Mouse (Mus musculus): ENCODE data around the gene Catspere2.
"Not testable (repeated sequence)": the region's sequence is repeated elsewhere in the genome, so short reads cannot be mapped to it uniquely, and the experiment has no call there.

Gene Catspere2

GRCm38 (mm10) chr1:177983024-177983450 lies at the start of gene Catspere2:
Gene Catspere2 (plus strand): TSS chr1:177983423.
- peak; percentile 97 for DNase-seq (ENCODE audit: low spot score)

GRCm38 (mm10) chr1:177940422-177940977 lies 42.7 kb upstream of the Catspere2 start:
- DNase-seq (ENCODE audit: low spot score): not testable (repeated sequence)

GRCm38 (mm10) chr1:177981276-177981675 lies 1.9 kb upstream of the Catspere2 start:
- no peak for DNase-seq (ENCODE audit: low spot score)

GRCm38 (mm10) chr1:177983582-177983981 lies 359 bp downstream of the Catspere2 start:
- DNase-seq (ENCODE audit: low spot score): not testable (repeated sequence)

- DNase-seq (ENCODE audit: low spot score): no peak
Observed at GRCm38 (mm10) chr1:177984206-177984605, 983 bp downstream of the Catspere2 start.

GRCm38 (mm10) chr1:177987476-177987875 lies 4.3 kb downstream of the Catspere2 start:
- DNase-seq (ENCODE audit: low spot score): not testable (repeated sequence)

GRCm38 (mm10) chr1:178072798-178073197 lies 89.6 kb downstream of the Catspere2 start:
- DNase-seq (ENCODE audit: low spot score): not testable (repeated sequence)

- DNase-seq (ENCODE audit: low spot score): not testable (repeated sequence)
Observed at GRCm38 (mm10) chr1:178097865-178098264, 114.6 kb downstream of the Catspere2 start.

GRCm38 (mm10) chr1:178108514-178108913 lies 125.3 kb downstream of the Catspere2 start:
- DNase-seq (ENCODE audit: low spot score): not testable (repeated sequence)

GRCm38 (mm10) chr1:178122236-178122635 lies 139.0 kb downstream of the Catspere2 start:
- DNase-seq (ENCODE audit: low spot score): not testable (repeated sequence)

- DNase-seq (ENCODE audit: low spot score): no peak
Observed at GRCm38 (mm10) chr1:178134288-178134687, 151.1 kb downstream of the Catspere2 start.

- peak; percentile 22 for DNase-seq (ENCODE audit: low spot score)
Observed at GRCm38 (mm10) chr1:178146513-178146912, 163.3 kb downstream of the Catspere2 start.

- not testable (repeated sequence) for DNase-seq (ENCODE audit: low spot score)
Observed at GRCm38 (mm10) chr1:178146915-178147314, 163.7 kb downstream of the Catspere2 start.

GRCm38 (mm10) chr1:178182251-178182650 lies 199.0 kb downstream of the Catspere2 start:
- DNase-seq (ENCODE audit: low spot score): no peak

- no peak for DNase-seq (ENCODE audit: low spot score)
Observed at GRCm38 (mm10) chr1:178185591-178185990, 202.4 kb downstream of the Catspere2 start.

- DNase-seq (ENCODE audit: low spot score): peak; percentile 83
Observed at GRCm38 (mm10) chr1:178187216-178187791, 204.1 kb downstream of the Catspere2 start, which contains the start of gene Desi2. Gene Desi2 (plus strand): TSS chr1:178187417.

- DNase-seq (ENCODE audit: low spot score): not testable (repeated sequence)
Observed at GRCm38 (mm10) chr1:178187810-178188209, 204.6 kb downstream of the Catspere2 start.

- DNase-seq (ENCODE audit: low spot score): no peak
Observed at GRCm38 (mm10) chr1:178188386-178188785, 205.2 kb downstream of the Catspere2 start.

GRCm38 (mm10) chr1:178205701-178206325 lies 222.6 kb downstream of the Catspere2 start:
- DNase-seq (ENCODE audit: low spot score): no peak

- not testable (repeated sequence) for DNase-seq (ENCODE audit: low spot score)
Observed at GRCm38 (mm10) chr1:178207856-178208255, 224.6 kb downstream of the Catspere2 start.

GRCm38 (mm10) chr1:178209966-178210365 lies 226.7 kb downstream of the Catspere2 start:
- no peak for DNase-seq (ENCODE audit: low spot score)

- no peak for DNase-seq (ENCODE audit: low spot score)
Observed at GRCm38 (mm10) chr1:178217157-178217556, 233.9 kb downstream of the Catspere2 start.

GRCm38 (mm10) chr1:178218305-178218704 lies 235.1 kb downstream of the Catspere2 start:
- no peak for DNase-seq (ENCODE audit: low spot score)
